Mouse (Mus musculus) spleen, adult 2 months (tissue): ENCODE measurements around the gene Nav2. TPM values are rescaled to one million over a fixed set of nuclear protein-coding genes. Genes with fewer than 3 reads are reported as not detected.

Experiments
- DNase-seq, 2 experiments: peaks; one replicate each; pipeline versions ENCODE4 v3.0.0 to v3.0.0-alpha.2; 2012 to 2021; ENCODE audit warnings: low spot score in 2 of 2, low read depth in 1 of 2
- H3K27ac ChIP-seq: fragments of 200-500 bp; 2 replicates; pipeline ENCODE4 v1.5.1; 2012; ENCODE audit warnings: low read length, inconsistent platforms; ENCODE audit not compliant: insufficient read depth
- H3K27me3 ChIP-seq: fragments of 200-500 bp; 2 replicates; pipeline ENCODE4 v1.6.1; 2012; ENCODE audit warnings: mild to moderate bottlenecking, moderate library complexity, low read length, inconsistent platforms; ENCODE audit not compliant: control insufficient read depth, insufficient read depth
- H3K36me3 ChIP-seq: fragments of 200-500 bp; 2 replicates; pipeline ENCODE4 v1.6.1; 2012; ENCODE audit warnings: mild to moderate bottlenecking, low read length, inconsistent platforms; ENCODE audit not compliant: control insufficient read depth, insufficient read depth
- H3K4me1 ChIP-seq: fragments of 200-500 bp; 2 replicates; pipeline ENCODE4 v1.6.1; 2011; ENCODE audit warnings: inconsistent platforms; ENCODE audit not compliant: control insufficient read depth, insufficient read depth, insufficient read length
- H3K4me3 ChIP-seq: fragments of 200-500 bp; 2 replicates; pipeline ENCODE4 v1.5.1; 2011; ENCODE audit warnings: mild to moderate bottlenecking, inconsistent platforms; ENCODE audit not compliant: insufficient read depth, insufficient read length; ENCODE audit errors: extremely low read depth
- CTCF ChIP-seq: fragments of 200-500 bp; IDR thresholded peaks from 2 replicates; pipeline ENCODE4 v1.5.1; 2011; ENCODE audit warnings: mild to moderate bottlenecking, inconsistent platforms; ENCODE audit not compliant: insufficient read depth, insufficient read length, insufficient replicate concordance; ENCODE audit errors: extremely low read depth
- POLR2A ChIP-seq: fragments of 200-500 bp; IDR thresholded peaks from 2 replicates; pipeline ENCODE4 v1.6.1; 2011; ENCODE audit warnings: low read depth, low read length, inconsistent platforms
- WGBS: fragments of 180-500 bp; shearing (Covaris S2); methylation state at CpG from one replicate; pipeline ENCODE4 v1.1.7; 2018; 5-methylcytosine and 5-hydroxymethylcytosine counted together
- polyA plus RNA-seq: library from polyadenylated mRNA; depleted of rRNA; stranded (reverse); fragments of >200 nt; gene quantifications from 2 replicates; pipeline ENCODE4 v1.2.3, GENCODE M21; 2012

Nav2 gene
- polyA plus RNA-seq, 1 experiment: 3.5 TPM

- no peak for DNase-seq
- 89% methylated on average over 8 of the region's 8 CpGs for WGBS
- H3K27ac ChIP-seq: no peak overlapping the region
These were observed 195.9 kb downstream of the Nav2 start for GRCm38 (mm10) chr7:49104376-49104775.

DNA sequence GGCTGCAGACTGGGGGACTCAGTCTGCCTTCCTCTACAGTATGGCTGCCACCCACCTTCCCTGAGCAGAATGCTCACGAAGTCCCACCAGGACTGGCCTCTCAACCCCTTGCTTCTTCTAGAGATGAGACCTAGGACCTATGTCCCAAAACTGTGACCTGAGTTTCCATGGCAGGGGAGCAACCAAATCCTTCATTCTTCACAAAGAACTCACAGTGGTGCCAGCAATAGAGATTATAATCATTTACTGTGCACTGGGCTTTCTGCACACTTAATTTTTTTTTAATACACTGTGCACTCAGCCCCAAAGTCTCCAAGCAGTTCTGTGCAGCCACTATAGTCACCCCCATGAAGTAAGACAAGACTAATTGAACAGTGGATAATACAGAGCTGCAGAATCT lies 196.3 kb downstream of the Nav2 start:
- DNase-seq: no peak
- TF ChIP-seq CTCF: no peak
- no peak for TF ChIP-seq POLR2A
- no peak overlapping the region for H3K27ac ChIP-seq
- no peaks in the 10 kb centered on the region for H3K4me1 ChIP-seq
- no peaks in the 10 kb centered on the region for H3K27me3 ChIP-seq
- H3K36me3 ChIP-seq: no peaks in the 10 kb centered on the region
- 90% methylated on average over 1 of the region's 1 CpGs for WGBS
- H3K4me3 ChIP-seq: no peak overlapping the region

More at GRCm38 (mm10) chr7:49104376-49104775, 195.9 kb downstream of the Nav2 start:
- no peak overlapping the region for H3K4me3 ChIP-seq
- TF ChIP-seq CTCF (no peak), POLR2A (no peak)
- H3K27me3 ChIP-seq: no peaks in the 10 kb centered on the region
- H3K36me3 ChIP-seq: no peaks in the 10 kb centered on the region
- H3K4me1 ChIP-seq: no peaks in the 10 kb centered on the region

DNA sequence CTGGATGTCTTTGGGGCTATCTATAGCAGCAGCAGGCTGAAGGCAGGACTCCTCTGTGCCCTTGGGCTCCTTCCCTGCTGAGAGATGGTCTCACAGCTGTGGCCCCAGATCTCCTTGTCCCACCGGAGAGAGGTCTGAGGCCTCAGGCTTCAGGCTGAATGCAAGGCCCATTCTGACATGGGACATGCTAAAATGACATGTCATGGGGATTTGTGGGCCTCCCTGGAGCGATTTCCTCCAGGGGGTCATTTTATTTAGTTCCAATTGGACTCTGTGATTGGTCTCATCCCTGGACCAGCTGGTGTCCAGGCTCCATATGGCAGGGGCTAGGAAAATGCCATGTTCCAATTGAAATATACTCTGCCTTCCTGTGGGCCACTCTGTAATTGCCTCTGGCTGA lies 197.0 kb downstream of the Nav2 start:
- no peak for TF ChIP-seq CTCF
- TF ChIP-seq POLR2A: no peak
- DNase-seq: no peak
- H3K27ac ChIP-seq: no peak overlapping the region
- H3K4me1 ChIP-seq: no peaks in the 10 kb centered on the region
- 79% methylated on average over 2 of the region's 2 CpGs for WGBS
- no peaks in the 10 kb centered on the region for H3K36me3 ChIP-seq
- H3K4me3 ChIP-seq: no peak overlapping the region
- H3K27me3 ChIP-seq: no peaks in the 10 kb centered on the region

- TF ChIP-seq CTCF (no peak), POLR2A (no peak)
- 91% methylated on average over 5 of the region's 5 CpGs for WGBS
- H3K27me3 ChIP-seq: no peaks in the 10 kb centered on the region
- H3K4me3 ChIP-seq: no peak overlapping the region
- no peak overlapping the region for H3K27ac ChIP-seq
- H3K4me1 ChIP-seq: no peaks in the 10 kb centered on the region
- DNase-seq: no peak
- no peaks in the 10 kb centered on the region for H3K36me3 ChIP-seq
These were observed 199.6 kb downstream of the Nav2 start for GRCm38 (mm10) chr7:49108076-49108475.

DNA sequence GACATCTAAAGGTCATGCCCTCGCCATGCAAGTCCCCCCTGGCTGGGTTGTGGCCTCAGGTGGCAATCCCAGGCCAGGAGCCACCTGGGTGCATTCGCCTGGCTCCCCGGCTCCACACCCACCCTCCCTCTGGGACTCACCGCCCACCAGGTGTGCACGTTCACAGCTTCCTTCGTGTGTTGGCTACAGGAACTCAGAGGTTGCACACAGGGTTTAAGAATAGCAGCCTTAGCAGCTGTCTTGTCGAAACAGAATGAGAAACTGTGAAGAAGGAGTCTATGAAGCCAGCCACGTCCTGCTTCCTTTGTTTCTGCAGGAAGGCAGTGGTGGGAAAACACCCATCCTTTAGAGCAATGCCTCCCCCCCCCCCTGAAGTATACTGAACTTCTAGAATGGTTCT lies 210.5 kb downstream of the Nav2 start:
- Histone ChIP-seq H3K36me3 (no peaks in the 10 kb centered on the region), H3K27me3 (no peaks in the 10 kb centered on the region), H3K4me1 (no peaks in the 10 kb centered on the region), H3K4me3 (no peak overlapping the region), H3K27ac (no peak overlapping the region)
- DNase-seq: no peak
- 16% methylated on average over 8 of the region's 8 CpGs for WGBS
- TF ChIP-seq POLR2A: no peak
- no peak for TF ChIP-seq CTCF

DNA sequence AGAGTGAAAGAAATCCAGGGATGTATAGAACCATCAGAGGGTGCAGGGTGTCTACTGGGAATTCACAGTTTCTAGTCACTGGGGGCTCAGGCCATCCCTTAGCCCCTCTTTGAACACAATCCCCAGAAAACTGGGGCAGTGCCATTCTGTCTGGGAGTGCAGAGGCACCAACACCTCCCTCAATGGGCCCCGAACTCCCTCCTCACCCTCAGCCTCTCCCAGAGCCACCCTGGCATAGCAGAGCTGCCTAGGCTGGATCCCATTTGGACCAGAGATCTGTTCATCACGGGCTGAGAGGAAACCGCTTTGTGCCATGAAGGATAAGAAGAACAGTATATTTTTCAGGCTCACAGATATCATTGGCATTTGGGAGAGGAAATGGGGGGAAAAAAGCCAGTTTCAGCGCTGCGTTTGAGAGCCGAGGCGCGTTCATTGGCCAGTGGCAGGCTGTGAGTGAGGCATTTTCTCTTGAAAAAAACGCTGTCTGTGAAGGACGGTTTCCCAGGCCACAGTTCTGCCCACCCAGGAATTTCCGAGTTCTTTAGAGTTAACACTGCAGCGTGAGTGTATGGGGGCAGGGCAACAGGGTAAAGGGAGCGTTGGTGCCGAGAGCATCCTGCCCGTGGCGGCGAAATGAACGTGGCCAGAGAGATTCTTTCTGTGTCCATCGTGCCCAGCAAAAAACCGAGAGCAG lies 211.4 kb downstream of the Nav2 start:
- DNase-seq: no peak
- WGBS: 30% methylated on average over 20 of the region's 20 CpGs
- H3K36me3 ChIP-seq: no peaks in the 10 kb centered on the region
- no peaks in the 10 kb centered on the region for H3K27me3 ChIP-seq
- no peak overlapping the region for H3K27ac ChIP-seq
- no peak for TF ChIP-seq POLR2A
- H3K4me3 ChIP-seq: no peak overlapping the region
- H3K4me1 ChIP-seq: no peaks in the 10 kb centered on the region

DNA sequence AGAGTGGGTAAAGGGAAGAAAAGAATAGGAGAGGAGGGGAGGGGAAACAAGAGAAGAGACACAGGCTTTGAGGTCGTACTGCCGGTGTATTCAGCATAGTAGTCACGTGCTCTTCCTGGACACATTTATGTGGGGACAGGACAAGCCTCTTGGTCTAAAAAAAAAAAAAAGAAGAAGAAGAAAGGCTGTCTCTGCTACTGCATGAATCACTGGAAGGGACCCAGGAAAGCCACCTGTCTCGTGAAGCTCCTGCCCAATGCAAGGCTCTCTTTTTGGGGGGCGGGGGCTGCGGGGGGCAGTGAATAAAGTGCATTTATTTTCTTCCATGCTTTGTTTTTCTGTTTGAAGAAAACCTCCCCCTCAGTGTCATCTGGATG lies 212.0 kb downstream of the Nav2 start:
- no peak overlapping the region for H3K27ac ChIP-seq
- TF ChIP-seq POLR2A (no peak), CTCF (no peak)
- H3K36me3 ChIP-seq: no peaks in the 10 kb centered on the region
- DNase-seq: no peak
- no peaks in the 10 kb centered on the region for H3K4me1 ChIP-seq
- no peaks in the 10 kb centered on the region for H3K27me3 ChIP-seq
- no peak overlapping the region for H3K4me3 ChIP-seq
- 26% methylated on average over 6 of the region's 6 CpGs for WGBS
